Mouse (Mus musculus): ENCODE data around the gene Ppp1cb.

The Ppp1cb gene

DNA sequence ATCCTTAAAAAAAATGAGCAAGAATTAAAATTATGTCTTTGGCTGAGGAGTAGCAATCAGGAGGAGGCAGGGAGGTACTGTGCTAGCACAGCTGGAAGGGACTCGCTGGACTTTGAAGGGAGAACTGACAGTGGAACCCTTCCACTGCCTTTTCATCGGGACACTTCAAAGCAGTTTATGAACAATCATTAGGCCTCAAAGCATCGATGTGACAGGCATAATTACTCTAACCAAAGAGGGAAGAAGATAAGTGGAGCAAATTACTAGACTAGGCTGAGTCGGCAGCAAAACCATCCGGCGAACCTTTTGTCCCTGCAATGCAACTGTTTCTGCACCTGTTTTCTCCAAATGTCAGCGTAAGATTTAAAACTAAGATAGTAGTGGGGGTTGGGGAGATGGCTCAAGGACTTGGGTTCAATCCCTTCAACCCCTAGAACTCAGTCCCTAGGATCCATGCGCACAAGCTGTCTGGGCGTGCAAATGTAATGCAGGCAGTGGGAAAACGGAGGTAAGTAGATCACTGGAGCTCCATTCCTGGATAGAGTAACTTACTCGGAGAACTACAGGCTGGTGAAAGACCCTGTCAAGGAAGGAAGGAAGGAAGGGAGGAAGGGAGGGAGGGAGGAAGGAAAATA is 13.2 kb upstream of the Ppp1cb start:
- no peak for DNase-seq

DNA sequence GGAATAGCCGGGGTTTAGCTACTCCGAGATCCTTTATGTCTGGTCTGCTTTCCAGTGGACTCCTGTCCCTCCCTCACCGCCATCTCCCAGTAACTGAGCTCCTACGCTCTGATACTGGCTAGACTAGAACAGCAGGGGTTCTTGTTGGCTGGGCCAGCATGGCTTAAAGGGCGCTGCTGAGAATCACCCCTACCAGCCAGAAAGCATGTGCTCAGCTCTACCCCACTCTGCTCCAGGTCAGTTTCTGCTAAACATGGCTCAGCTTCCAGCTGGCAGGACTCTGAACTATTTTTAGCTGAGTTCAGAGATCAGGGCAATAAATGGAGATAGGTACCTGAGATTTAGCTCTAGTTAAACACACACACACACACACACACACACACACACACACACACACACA is 12.2 kb upstream of the Ppp1cb start:
- DNase-seq = no peak

DNA sequence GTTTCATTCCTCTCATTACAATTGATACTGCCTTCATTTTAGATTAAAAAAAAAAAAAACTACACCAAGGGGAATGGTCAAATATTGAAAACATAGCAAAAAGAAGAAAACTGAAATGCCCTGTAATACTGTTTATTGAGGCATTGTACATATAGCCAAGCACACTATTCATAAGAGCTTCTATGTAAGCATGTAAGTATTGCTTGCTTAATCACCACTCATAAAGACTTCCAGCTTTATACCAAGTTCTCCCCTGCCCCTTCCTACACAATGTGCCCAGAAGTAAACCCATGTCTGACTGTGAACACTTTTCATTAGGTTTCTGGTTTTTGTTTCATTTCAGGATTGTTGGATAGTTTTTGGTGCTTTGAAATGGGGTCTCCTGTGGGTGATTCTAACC is 11.8 kb upstream of the Ppp1cb start:
- DNase-seq = no peak

DNA sequence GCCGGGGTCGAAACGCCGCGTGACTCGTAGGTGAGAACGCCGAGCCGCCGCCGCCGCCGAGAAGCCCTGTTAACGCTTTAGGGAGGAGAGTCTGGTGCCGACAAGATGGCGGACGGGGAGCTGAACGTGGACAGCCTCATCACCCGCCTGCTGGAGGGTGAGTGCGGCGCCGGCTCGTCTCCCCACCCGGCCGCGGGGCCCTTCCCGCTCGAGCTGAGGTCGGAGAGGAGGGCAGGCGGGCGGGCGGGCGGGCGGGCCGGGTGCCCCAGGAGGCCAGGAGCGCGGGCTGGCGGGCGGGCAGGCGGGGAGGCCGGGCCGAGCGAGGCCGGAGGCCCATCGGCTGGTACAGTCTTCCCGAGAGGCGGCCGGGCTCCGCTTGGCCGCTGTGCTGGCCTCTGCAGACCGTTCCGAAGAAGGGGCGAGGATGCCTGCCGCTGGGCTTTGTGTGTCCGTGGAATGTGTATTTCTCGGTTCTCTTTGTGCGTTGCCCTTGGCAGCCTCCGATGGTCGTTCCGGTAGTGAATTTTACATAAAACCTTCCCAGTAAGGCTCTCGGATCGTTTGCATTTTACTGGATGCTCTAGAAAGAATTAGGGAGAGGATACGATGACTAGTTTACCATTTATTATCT is 723 bp downstream of the Ppp1cb start:
- peak; percentile 80 for DNase-seq

DNA sequence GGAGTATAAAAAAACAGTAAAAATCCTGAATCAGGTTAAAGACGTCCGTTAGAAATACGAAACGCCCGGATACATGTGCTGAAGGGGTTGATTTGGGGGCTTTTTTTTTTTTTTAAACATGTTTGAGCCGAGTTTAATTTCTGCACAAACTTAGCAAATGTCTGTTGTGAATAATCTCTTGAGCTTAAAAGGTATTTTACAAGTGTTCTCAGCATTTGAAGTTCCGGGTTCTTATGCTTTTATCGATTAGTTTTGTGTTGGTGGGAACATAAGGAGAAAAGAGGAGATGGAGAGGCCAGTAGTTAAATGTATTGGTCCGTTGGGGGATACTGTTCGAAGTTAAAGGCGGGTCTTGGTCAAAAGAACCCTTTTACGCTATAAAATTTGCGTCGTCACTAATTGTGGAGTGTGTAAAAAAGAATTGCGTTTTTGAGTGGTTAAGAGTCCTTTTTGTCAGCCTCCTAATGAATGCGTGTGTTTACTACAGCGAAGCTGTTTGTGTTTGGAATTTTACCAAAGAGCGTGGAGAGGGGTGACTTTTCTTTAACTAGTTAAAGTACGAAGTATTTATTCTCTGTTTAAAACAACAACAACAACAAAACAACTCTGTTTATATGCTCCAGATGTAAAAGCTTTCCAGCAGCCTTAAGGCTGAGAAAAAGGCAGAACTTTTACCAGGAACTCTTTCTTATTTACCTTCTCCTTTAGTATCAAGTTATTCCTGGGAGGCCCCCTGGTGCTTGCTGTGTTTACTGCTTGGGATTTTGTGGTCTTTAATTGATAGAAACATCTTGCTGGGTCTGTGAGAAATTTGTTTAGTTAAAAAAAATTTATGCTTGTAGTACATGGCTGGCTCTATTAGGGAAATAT is 1.5 kb downstream of the Ppp1cb start:
- DNase-seq = peak; percentile 31 to 44

DNA sequence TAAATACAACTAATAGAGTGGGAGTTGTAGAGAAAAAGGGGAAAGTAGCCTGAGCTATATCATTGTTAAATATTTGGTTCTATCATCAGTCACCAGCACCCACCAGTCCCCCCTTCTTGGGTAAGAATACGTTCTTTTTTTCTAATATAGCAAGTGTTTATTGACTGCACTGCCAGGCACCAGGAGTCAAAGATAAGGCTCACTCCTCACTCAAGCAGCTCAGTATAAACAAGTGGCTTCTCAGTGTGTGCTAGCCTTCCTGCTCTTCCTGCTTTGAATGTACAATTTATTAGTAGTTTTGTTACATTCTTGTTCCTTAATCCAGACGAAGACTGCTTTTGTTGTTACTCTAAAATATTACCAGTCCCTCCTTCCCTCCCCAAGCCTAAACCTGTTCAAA is 2.3 kb downstream of the Ppp1cb start:
- DNase-seq = no peak

DNA sequence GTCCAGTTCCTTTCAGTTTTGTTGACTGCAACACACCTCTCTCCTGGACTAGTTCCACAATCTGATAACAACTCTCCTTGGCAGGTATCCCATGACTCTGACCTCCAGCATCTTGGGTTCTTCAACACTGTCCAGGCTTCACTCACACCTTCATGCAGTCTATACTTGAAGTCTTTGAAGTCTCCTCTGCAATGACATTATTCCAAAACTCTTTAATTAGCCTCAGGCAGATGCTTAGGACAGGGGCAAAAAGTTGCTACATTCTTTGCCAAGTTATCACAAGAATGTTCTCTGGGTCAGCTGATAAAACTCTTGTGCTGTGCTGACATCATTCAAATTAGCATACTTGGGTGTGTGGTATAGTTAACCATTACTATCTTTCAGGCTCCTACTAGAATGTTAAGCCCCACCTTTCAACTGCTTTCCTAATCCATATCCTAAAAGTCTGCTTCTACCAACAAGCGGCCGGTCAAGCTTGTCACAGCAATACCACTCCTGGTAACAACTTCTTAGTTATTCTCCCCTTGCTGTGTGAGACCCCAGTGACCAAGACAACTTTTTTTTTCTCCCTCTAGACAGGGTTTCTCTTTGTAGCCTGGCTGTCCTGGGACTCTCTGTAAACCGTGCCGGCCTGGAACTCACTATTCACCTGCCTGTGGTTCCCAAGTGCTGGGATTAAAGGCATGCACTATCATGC is 13.8 kb downstream of the Ppp1cb start:
- DNase-seq = no peak

DNA sequence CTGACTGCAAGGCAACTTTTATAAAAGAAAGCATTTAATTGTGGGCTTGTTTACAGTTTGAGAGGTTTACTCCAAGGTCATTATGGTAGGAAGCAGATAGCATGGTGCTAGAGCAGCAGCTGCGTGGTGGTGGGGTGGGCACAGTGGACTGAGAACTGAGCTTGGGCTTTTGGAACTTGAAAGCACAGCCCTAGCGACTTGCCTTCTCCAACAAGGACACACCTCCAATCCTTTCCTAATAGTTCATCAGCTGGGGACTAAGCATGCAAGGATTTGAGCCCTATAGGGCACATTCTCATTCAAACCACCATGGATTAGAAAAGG is 14.3 kb downstream of the Ppp1cb start:
- DNase-seq = no peak

DNA sequence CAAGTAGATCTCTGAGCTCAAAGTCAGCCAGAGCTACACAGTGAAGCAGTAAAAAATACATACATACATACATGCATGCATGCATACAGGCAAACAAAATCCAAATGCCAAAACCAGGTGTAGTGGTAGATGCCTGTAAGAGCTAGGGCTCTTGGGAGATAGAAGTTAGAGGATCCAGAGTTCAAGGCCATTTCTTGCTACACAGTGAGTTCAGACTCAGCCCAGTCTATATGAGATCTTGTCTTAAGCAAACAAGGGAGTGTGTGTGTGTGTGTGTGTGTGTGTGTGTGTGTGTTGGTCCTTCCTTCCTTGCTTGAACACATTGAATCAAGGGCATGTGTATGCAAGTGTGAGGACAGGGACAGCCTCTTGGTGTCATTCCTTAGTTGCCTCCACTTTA is 17.9 kb downstream of the Ppp1cb start:
- no peak for DNase-seq

DNA sequence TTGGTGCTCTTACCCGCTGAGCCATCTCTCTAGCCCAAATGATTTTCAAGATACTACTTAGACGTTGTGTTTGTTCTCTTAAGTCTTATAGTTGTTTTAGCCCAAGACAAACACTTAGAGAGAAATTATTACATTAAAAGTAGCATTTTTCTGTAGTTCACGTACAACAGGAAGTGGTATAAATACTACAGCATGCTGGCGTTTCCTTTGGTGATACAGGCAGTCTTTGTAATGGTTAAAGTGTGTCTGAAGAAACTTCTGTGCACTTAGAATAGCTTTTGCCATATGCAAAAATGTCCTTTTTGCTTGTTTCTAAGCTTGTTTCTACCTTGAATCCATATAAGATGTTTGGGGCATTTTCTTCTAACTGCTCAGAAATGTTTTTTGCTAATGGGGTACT is 20.3 kb downstream of the Ppp1cb start:
- no peak for DNase-seq

DNA sequence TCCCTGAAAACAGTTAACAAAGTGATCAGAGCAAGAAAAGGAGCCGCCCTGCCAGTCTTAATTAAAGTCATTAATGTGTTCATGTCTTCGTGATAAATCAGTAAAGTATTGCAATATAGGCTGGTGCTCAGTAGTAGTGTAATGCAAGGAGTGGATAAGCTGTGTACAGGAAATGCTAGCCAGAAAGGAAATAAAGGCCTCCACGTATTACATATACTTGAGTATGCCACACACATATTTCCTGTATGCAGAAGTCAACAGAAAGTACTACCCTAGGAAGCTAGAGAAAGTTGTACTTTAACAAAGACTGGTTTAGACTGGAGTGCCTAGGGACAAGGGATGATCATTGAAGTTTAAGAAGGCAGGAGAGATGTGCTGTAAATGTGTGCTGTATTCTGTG is 26.8 kb downstream of the Ppp1cb start:
- DNase-seq = no peak

DNA sequence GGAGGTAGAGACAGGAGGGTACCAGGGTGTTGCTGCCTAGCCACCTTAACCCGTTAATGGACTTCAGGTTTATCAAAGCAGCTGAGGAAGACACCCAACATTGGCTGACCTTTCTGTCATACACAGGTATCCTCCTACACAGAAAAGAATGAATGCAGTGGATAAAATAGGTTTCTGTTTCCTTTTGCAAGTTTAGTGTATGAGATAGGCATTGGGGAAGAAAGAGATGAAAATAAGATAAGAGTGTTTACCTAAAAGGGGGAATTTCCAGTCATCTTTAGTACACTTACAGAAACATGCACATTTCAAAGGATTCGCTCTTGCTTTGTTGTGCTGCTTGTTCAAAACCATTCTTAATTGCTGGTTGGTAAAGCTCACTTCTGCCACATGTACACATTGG is 29.4 kb downstream of the Ppp1cb start:
- DNase-seq = no peak

DNA sequence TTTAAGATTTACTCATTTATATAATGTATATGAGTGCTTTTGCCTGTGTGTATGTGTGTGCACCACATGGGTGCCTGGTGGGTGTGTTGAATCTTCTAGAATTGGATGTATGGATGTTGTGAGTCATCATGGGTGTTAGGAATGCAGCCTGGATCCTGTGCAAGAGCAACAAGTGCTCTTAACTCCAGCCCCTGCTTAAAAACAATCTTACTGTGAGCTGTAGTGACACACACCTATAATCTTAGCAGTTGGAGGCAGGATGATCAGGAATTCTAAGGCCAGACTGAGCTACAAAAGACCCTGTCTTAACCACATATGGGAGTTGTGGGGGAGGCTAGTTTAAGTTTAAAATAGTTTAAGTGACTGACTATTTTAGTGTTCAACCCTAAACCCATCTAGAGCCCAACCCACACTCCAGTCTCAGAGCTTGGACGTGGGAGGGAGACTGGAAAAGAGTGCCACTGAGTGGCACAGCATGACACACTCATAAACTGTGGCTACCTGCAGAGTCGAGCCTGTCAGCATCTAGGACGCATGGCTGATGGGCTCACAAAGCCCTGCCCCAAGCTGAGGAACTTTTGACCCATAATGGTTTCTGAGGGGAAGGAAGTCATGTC is 35.5 kb downstream of the Ppp1cb start:
- DNase-seq = no peak

DNA sequence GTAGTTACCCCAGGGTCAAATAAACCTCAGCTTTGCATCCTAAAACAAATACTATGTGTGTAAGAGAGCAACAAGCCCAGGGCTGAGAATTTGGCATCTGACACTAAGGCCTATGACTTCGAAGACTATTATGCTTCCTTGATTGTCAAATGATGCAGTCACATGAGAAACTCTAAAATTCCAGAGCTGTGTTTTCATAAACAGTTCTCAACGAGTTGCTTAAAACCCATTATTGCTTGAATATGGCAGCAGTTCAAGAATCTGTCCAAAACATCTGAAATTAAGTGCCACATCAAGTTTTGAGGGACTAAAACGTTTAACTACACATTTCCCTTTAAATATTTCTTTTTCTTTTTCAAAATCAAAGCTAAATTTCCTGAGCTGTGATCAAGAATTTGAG is 50.1 kb downstream of the Ppp1cb start:
- DNase-seq = no peak

DNA sequence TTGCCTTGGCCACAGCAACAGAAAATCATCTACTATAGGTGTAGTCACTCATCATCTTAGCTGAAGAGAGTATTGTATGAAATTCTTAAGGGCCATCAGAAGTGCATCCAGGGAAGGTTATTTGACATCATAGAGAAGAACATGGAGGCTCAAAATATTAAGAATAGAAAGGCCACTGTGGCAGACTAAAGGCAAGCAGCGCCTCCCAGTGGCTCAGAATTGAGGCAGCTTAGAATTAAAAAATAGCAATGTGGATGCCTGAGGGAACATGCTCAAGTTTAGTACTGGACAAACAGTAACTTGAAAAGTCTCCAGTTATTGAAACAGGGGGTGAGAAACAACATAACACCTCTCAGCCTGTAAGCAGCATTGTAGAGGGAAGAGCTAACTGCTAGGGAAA is 61.7 kb downstream of the Ppp1cb start:
- DNase-seq = peak; percentile 56 to 62

DNA sequence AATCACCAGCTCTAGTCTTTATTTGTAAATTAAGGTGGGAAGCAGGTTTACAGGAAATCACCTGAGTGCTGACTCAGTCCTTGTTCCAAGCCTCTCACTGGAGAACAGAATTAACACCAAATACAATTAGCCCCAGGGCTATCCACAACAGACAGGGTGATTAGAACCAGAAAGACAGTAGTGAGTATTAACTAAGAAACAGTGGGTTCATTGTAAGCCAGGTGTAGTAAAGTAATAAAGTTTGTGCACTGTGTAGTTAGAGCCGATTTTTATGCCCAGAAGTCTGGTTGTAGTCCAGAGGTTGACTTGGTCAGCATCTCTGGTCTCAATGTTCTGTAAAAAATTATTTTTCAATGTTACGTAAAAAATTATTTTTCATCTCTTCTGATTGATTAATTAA is 90.8 kb downstream of the Ppp1cb start:
- no peak for DNase-seq

DNA sequence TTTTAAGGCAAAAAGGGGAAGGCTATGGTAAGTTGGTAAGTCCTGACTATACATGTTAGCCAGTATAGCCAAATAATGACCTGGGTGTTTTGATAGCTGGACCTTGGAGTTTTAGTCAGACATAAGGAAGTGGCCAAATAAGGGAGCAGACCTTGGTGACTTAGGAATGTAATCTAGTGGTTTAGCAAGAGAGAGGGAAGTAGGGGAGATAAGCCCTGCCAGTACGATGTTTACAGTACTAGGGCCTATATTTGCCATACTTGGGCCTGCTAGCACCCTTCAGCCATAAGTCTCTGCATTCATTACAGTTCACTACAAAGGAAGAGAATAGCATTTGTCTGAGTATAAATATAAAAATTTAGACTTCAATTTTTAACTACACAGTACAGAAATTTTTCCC is 106.1 kb downstream of the Ppp1cb start:
- DNase-seq = no peak

Data from B cell, adult 2 months (primary cell).